Mouse (Mus musculus) lung, postnatal 10 days (tissue): ENCODE results near the gene Sowahc.
A peak's percentile ranks its signal among the peaks of the same experiment; 100 is the strongest.

ENCODE experiments used
- DNase-seq: peaks from one replicate; pipeline ENCODE4 v3.0.0; 2021

The Sowahc gene

GRCm38 (mm10) chr10:59221473-59222270 is at the start of gene Sowahc, which contains the start of gene Sept10:
Gene Sowahc, plus strand, starts transcription at chr10:59221953.
Gene Sept10, minus strand, starts transcription at chr10:59221847.
- DNase-seq: peak; percentile 99

- no peak for DNase-seq
Observed at GRCm38 (mm10) chr10:59172539-59172938, 49.2 kb upstream of the Sowahc start.

DNA sequence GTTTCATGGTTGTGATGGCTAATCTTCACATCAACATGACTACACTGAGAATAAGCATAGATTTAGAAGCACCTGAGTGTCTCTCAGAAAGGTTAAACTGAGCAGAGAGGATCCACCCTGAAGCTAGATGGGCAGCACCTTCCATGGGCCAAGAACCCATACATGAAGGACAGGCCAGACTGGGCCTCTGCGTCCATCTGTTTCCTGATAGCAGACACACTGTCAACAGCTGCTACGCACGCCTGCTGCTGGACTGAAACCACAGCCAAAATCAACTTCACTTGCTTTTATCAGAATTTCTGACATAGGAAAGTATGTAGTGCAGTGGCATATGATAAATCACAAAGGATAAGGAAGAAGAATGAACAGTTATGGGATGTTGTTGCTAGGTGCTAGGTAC is 42.1 kb upstream of the Sowahc start:
- DNase-seq: no peak

DNA sequence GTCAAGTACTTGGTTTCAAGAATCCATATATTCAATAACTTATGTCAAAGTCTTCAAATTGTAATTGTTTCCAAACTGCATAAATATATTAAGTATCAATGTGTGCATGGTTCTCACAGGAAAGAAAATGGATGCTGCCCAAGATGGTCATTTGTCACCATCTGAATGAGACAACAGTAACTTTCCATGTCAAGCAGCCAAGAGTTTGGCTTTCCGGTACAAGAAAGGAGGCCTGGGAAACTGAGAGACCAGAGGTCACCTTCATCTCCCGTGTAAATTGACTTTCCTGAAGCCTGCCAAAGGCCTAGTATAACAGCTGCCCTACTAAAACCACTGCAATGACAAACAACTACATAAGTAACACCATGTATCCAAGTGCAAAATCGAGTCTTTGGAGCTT is 39.4 kb upstream of the Sowahc start:
- DNase-seq: peak; percentile 6

DNA sequence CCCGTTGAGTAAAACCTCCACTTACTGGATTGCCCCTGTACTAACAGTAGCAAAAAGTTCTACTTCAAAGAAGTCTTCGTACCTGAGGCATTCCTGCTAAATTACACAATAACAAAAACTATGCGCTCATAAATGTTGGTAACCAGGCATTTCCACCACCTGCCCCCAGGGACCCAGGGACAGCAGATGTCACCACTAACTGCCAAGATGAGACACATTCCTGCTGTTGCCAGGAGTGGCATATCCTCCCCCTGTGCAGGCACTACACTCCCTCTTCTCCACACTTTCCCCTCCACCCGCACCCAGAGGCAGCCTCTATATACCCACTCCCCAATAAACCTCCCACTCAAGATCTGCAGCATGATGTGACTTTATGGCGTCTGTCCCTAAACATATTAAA is 26.9 kb upstream of the Sowahc start:
- DNase-seq: no peak

DNA sequence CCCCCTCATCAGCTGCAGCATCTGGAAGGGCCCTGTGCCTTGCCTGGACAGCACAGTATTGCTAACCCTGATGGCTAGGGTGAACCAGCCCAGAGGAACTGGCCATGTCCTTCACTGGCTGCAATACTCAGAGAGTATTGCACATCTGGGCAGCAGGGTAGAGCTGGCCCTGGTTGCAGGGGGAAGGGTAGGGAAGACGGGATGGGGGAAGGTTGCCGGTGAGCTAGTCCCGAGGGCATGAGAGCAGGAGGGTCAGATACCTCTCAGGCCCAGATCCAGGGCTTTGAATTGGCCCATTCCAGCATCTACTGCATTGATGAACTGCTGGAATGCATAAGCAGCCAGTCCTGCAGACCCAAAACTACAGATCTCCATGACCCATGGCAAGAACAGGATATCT is 25.0 kb upstream of the Sowahc start:
- no peak for DNase-seq

- no peak for DNase-seq
Observed at GRCm38 (mm10) chr10:59200011-59200410, 21.7 kb upstream of the Sowahc start.

GRCm38 (mm10) chr10:59220824-59221472 is 805 bp upstream of the Sowahc start:
- DNase-seq: peak; percentile 45

- DNase-seq: peak; percentile 29
Observed at GRCm38 (mm10) chr10:59222271-59223101, 733 bp downstream of the Sowahc start.

DNA sequence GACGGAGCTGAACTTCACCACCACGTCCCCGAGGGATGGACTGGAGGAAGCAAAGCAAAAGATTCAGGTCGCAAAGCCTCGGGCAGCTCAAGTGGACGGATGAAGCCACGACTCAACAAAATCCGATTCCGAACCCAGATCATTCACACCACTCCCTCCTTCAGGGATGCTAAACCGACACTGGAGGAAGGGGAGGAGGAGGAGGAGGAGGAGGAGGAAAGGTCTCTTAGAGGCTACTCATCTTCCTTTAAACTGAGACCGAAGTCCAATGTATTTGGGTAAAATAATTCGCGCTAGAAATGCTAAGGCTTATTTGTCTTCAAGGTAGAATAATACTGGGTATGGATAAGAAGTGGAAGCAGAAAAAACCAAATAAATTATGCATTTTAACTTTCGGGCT is 1.5 kb downstream of the Sowahc start:
- peak; percentile 11 for DNase-seq

GRCm38 (mm10) chr10:59223890-59224289 is 2.1 kb downstream of the Sowahc start:
- DNase-seq: no peak

DNA sequence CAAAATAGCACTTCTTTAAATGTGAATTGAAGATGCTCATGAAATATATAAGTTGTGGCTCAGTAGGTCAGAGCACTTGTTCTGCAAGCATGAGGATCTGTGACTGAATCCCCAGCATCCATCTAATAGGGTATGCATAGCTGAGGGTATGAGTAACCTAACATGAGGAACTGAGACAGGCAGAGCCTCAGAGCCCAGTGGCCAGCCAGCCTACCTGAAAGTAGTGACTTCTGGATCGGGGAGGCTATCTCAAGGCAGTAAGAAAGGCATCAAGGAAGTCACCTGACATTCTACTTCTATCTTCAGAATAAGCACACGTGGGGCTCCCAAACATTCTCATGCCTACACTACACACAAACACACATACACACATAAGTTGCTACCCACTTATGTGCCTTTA is 3.4 kb downstream of the Sowahc start:
- DNase-seq: no peak

DNA sequence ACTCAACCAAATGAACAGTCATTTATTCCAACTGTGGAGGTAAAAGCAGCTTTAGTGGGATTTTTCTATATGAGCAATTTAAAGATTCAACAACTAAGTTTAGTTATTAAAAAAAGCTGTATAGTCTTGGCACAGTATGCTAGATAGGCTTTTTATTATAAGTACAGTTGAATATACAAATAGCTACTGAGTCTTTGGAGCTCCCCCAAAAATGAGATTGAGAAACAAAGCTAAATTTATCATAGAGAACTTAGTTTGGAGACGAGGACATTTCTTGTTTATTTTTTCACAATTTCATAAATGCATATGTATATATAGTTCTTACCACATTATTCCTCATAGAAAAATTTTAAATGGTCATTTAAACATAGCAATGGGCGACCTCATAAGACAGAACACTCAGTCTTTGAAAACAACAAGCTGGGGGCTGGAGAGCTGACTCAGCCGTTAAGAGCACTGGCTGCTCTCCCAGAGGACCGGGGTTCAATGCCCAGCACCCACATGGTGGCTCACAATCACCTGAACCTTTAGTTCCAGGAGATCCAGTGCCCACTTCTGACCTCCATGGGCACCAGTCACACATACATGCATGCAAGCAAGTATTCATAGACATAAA is 7.6 kb downstream of the Sowahc start:
- DNase-seq: no peak

DNA sequence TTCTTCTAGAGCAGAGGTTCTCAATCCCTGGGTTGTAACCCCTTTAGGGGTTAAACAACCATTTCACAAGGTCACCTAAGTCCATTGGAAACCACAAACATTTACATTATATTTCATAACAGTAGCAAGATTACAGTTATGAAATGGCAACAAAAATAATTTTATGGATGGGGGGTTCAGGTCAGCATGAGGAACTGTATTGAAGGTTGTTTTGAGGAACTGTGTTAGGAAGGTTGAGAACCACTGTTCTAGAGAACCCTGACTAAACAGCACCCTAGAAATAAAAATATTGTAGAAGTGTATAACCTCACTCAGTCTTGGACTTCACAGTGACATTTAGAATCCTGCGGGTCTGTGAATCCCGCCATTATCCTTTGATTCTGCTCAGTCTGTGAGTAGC is 13.5 kb downstream of the Sowahc start:
- DNase-seq: no peak

- DNase-seq: no peak
Observed at GRCm38 (mm10) chr10:59235847-59236246, 14.1 kb downstream of the Sowahc start.

DNA sequence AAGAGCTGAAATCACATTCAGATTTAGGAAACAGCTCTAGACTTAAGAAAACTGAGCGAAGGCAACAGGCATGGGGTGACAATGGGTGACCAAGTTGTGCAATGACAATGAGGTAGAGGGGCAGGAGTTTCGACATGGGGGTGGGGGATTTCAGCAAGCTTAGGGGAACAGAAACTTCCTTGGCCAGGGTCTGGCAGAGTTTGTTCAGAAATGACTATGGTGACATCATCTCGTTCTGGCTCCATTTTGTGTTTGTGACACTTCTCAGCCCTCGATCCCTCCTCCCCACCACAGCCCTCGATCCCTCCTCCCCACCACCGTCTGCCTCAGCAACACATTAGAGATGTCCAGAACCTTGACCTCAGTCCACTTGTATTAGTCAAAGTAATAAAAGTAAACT is 14.7 kb downstream of the Sowahc start:
- peak; percentile 45 for DNase-seq

DNA sequence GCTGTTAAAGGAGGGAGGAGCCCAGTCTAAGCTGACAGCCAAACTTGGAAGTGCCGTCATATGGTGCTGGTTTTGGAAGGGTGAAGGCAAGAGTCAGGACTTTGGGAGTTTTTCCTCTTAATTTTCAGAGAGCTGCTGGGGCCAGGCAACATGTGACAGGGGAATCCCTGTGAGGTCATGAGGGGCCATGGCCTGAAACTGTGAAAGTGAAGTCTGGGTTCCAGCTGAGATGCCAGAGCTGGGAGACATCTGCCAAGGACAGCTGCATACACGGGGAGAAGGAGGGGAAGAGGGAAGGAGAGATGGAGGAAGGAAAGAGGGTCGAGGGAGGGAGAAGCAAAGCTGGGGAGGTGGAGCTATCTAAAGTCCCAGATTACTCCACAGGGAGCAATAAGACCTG is 16.0 kb downstream of the Sowahc start:
- peak; percentile 49 for DNase-seq

DNA sequence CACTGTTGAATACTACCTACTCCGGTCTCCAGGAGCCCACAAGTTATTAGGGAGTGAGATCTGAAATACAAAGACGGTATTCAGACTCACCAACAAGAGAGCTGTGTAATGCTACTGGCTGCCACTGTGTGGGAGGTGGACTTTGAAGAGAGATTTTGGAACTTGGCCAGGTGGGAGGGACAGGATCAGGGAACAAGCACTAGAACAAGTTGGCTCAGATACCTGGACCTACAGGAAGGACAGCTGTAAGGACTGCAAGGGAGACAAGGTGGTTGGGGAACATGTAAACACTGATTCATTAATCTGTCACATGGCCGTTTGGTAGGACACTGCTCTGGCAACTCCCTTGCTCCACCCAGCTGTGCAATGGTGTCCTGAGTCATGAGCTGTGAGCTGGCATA is 19.4 kb downstream of the Sowahc start:
- DNase-seq: peak; percentile 77

DNA sequence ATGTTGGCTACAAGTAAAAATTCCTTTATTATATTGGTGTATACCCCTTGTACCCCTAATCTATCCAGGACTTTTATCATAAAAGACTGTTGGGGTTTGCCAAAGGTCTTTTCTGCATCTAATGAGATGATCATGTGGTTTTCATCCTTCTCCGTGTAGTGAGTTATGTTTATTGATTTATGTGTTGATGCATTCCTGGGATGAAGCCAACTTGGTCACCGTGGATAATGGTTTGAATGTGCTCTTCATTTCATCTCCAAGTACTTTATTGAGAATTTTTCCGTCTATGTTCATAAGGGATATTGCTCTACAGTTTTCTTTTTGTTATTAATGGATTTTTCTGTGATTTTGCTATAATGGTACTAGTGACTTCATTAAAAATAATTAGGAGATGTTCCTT is 27.8 kb downstream of the Sowahc start:
- no peak for DNase-seq

GRCm38 (mm10) chr10:59250679-59251078 is 28.9 kb downstream of the Sowahc start:
- no peak for DNase-seq

DNA sequence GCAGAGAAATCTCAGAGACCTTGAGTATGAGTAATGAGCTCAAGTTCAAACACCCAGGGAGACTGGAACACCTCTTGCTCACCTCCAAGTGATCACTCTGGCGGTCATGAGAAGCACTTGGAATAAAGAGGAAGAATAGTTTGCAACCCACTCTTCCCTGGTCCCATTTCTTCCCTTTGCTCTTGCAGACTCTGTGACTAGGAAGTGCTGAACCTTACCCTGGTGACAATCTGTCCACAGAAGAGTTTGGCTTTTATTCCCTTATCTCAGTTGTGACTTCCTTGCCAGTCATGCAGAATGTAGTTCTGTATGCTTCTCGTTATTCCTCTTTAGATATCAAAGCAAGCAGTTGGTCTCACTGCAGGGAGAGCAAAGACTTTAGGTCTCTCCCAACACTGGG is 30.2 kb downstream of the Sowahc start:
- no peak for DNase-seq

GRCm38 (mm10) chr10:59252396-59252795 is 30.6 kb downstream of the Sowahc start:
- no peak for DNase-seq

GRCm38 (mm10) chr10:59253541-59254079 is 31.9 kb downstream of the Sowahc start:
- no peak for DNase-seq
